Mouse (Mus musculus): ENCODE results near the gene Traf2. TPM values are rescaled to one million over a fixed set of nuclear protein-coding genes. Genes with fewer than 3 reads are reported as not detected.
A peak's percentile ranks its signal among the peaks of the same experiment; 100 is the strongest.
"Not testable (repeated sequence)": the region's sequence is repeated elsewhere in the genome, so short reads cannot be mapped to it uniquely, and the experiment has no call there.

Gene Traf2
- total RNA-seq, 2 experiments from 2014 or later, result 15.7 to 17.6 TPM

- no peak for DNase-seq
Observed at GRCm38 (mm10) chr2:25576028-25576850, 29.5 kb upstream of the Traf2 start.

- DNase-seq, result peak in 1 of 2 experiments; percentile 58
Observed at GRCm38 (mm10) chr2:25575432-25576027, 28.8 kb upstream of the Traf2 start.

GRCm38 (mm10) chr2:25574579-25575431 lies 28.1 kb upstream of the Traf2 start, which contains the start of the genes Mamdc4 and Phpt1:
Gene Mamdc4, minus strand, starts transcription at chr2:25574845.
Gene Phpt1, minus strand, starts transcription at chr2:25575224.
- DNase-seq, result peak; percentile 98 to 99

GRCm38 (mm10) chr2:25574136-25574535 lies 27.4 kb upstream of the Traf2 start:
- DNase-seq, result no peak

- DNase-seq, result no peak
Observed at GRCm38 (mm10) chr2:25573068-25573467, 26.3 kb upstream of the Traf2 start.

GRCm38 (mm10) chr2:25571221-25571620 lies 24.5 kb upstream of the Traf2 start:
- no peak for DNase-seq

- DNase-seq, result no peak
Observed at GRCm38 (mm10) chr2:25569323-25569722, 22.6 kb upstream of the Traf2 start.

- no peak for DNase-seq
Observed at GRCm38 (mm10) chr2:25568473-25569019, 21.8 kb upstream of the Traf2 start.

GRCm38 (mm10) chr2:25566558-25566957 lies 19.8 kb upstream of the Traf2 start:
- no peak for DNase-seq

- no peak for DNase-seq
Observed at GRCm38 (mm10) chr2:25565741-25566140, 19.0 kb upstream of the Traf2 start.

GRCm38 (mm10) chr2:25561946-25562345 lies 15.2 kb upstream of the Traf2 start:
- DNase-seq, result no peak

GRCm38 (mm10) chr2:25560551-25560950 lies 13.8 kb upstream of the Traf2 start:
- no peak for DNase-seq

- no peak for DNase-seq
Observed at GRCm38 (mm10) chr2:25558774-25559173, 12.0 kb upstream of the Traf2 start.

- no peak for DNase-seq
Observed at GRCm38 (mm10) chr2:25557964-25558360, 11.2 kb upstream of the Traf2 start.

- DNase-seq, result peak; percentile 95 to 98
Observed at GRCm38 (mm10) chr2:25557221-25557963, 10.7 kb upstream of the Traf2 start, which contains the start of gene Edf1. Gene Edf1, plus strand, starts transcription at chr2:25557847.

- DNase-seq, result no peak
Observed at GRCm38 (mm10) chr2:25556296-25556695, 9.6 kb upstream of the Traf2 start.

- not testable (repeated sequence) for DNase-seq
Observed at GRCm38 (mm10) chr2:25555479-25555878, 8.7 kb upstream of the Traf2 start.

- not testable (repeated sequence) for DNase-seq
Observed at GRCm38 (mm10) chr2:25553171-25553786, 6.5 kb upstream of the Traf2 start.

- DNase-seq, result peak; percentile 50 to 65
Observed at GRCm38 (mm10) chr2:25551186-25551585, 4.4 kb upstream of the Traf2 start.

GRCm38 (mm10) chr2:25549021-25549991 lies 2.6 kb upstream of the Traf2 start:
- DNase-seq, result peak in 1 of 2 experiments; percentile 54

Measured in heart, adult 18-20 months (tissue).